Mouse (Mus musculus) urinary bladder, postnatal 25 days (tissue): ENCODE results near the gene Lgr5.
A peak's percentile ranks its signal among the peaks of the same experiment; 100 is the strongest.

ENCODE experiments used
- DNase-seq: peaks from one replicate; pipeline ENCODE4 v3.0.0; 2022; ENCODE audit warnings: low spot score

The Lgr5 gene

DNA sequence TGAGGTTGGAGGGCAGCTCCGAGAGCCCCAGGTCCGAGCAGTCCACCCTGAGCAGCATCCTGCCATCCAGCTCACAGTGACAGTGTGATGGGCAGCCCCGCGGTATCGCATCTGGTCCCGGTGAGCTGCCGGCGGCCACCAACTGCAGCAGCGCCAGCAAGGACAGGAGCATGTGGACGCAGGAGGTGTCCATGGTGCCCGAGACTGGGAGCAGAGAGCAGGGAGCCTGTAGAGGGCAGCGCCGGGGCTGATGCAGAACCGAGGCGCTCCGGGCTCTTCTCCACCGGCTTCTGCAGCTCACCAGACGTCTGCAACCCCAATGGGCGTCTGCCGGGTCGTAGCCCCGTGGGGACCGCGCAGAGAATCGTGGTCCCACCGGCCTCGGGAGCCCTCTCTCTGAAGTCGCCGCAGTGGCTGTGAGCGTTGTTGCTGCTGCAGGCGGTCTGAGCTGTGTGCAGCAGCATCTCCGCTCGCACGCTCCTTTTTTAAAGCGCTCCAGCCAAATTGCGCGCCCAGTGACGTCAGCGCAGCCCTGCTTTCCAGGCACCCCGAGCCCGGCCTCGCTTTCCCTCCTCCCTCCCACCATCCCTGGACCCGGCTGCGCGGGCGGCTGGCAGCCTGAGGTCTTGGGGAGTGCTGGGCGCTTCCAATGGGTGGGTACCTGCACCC is at the start of gene Lgr5:
TSS of gene Lgr5 (minus strand) at position 480 of the 669 bp plus-strand sequence.
- peak; percentile 21 for DNase-seq

DNA sequence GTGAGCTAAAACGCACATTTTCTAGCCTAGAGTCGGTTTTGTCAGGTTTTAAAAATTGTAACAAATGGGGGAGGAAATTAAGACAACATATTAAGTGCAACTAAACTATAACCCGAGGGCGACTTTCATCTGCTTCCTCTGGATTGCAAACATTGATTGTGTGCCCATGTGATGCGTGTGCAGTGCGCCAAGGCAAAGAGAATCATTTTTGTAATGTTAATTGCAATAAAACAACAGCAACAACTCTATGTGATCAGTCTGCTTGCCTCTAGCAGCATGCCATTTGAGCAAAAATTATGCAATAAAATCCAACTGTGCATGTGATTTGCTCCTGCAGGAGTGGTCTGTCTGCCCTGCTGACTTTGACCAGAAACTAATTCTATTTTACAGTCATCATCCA is 39.1 kb upstream of the Lgr5 start:
- DNase-seq: no peak

DNA sequence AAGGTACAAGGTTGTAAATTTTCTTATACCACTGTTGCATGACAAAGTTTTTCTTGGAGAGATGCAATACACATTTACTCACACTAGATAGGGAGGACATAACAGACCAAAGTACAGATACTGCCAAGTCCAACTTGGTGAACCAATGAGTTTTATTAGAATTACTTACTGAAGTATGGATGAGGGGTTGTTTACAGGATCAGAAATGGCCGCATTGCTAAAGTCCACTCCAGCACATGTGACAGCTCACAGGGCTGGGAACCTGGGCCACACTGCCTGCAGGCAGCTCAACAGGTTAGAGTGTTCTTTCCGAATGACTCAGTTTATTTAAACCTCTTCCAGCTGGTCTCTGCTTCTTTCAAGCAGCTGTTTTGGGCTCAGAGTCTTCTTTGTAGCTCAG is 37.4 kb upstream of the Lgr5 start:
- DNase-seq: no peak

DNA sequence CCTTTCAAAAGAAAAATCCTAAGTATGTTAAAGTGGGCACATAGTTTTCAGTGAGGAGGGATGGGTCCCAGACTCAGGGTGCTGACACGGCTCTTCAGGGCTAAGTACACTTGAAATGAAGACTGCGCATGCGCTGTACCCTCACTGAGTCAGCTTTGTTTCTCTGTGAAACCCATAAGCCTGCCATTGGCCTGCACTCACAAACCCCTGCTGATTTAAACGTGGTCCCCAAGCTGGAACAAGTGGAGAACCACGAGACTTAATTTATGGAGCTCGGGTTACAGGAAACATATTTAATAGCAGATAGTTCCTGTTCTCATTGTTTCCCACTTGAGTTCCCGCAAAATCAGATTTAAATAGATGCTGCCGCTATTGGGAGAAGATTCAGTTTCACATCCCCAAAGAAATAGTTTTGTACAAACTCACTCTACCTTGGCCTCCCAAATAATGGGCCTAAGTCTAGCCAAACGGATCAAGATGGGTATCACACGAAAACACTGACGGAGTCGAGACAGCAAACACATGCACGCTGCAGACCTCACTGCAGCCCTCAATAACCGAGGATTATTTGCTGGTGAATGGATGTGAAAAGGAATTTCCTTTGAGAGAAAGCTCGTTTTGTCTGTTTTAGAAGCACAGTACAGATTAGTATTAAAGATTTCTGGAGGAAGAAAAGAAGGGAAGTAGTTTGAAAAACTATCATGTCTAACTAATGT is 36.5 kb upstream of the Lgr5 start:
- no peak for DNase-seq

- DNase-seq: no peak
Measured at GRCm38 (mm10) chr10:115623481-115623880, 35.9 kb upstream of the Lgr5 start.

- DNase-seq: no peak
Measured at GRCm38 (mm10) chr10:115618288-115618856, 30.8 kb upstream of the Lgr5 start.

DNA sequence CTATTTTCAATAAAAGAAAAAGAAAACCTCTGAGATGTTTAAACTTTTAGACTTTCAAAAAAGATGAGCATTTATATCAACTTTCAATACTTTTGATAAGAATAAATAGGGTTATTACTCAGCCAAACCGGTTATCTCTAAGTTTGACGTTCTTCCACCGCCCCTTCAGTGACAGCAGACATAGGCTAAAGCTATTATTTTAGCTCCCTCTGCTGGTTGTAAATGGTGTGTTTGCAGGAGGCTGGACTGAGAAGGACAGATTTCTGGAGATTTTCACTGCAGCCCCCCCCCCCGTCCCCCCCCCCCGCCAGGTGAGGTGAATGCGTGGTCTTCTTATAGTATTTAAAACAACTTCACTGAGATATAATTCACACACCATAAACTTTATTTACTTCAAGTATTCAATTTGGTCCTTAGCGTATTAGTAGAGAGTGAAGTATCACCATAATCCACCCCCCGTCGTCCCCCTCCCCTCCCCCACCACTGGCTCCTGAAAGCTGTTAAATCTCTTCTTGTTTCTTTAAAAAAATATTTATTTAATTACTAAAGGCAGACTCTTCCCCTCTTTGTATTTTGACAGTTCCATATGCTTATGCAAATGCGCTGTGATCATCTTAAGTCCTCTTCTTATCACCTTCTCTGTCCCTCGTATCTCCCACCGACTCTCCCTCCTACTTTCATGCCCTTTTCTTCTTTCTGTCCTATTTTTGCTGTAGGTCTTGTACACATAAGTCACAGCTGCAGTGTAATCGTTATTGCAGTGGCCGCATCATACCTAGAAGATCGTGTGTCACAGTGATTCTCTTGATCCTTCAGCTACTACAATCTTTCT is 30.1 kb upstream of the Lgr5 start:
- DNase-seq: peak; percentile 7

DNA sequence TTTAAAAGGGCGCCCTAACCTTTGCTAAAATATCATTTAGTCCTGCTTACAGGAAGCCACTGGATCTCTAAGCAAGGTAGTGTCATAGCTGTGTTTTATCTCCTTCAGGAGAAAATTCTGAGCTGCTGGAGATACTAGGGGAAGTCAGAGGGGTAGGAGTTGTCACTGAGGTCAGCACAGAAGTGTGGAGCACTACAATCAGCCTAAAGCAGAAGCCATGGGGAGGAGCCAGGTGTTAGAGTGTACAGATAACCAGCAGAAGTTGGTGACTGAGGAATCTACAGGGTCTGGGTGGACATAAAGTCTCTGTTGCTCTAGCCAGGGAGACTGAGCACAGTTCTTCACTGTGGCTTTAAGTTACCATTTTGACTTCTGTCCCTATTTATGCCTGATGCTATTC is 8.2 kb upstream of the Lgr5 start:
- DNase-seq: no peak

DNA sequence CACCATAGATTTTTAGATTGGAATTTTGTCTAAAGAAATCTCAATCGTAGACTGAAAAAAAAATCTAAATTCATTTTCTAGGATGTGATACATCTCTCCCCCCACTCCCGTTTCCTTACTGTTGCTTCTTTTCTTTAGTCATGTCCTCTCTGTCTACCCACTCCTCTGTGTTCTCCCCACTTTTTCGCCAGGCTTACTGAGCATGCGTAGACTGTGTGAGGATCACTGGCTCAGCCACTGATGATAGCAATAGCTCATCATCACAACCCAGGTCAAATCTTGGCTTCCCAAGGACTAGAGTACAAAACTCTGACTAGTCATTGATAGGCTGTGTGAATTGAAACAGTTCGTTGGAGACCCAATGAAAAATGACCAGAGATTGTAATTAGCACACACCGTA is 6.1 kb upstream of the Lgr5 start:
- DNase-seq: no peak

GRCm38 (mm10) chr10:115593221-115593620 is 5.6 kb upstream of the Lgr5 start:
- DNase-seq: peak; percentile 26

- DNase-seq: no peak
Measured at GRCm38 (mm10) chr10:115587979-115588378, 399 bp upstream of the Lgr5 start.

DNA sequence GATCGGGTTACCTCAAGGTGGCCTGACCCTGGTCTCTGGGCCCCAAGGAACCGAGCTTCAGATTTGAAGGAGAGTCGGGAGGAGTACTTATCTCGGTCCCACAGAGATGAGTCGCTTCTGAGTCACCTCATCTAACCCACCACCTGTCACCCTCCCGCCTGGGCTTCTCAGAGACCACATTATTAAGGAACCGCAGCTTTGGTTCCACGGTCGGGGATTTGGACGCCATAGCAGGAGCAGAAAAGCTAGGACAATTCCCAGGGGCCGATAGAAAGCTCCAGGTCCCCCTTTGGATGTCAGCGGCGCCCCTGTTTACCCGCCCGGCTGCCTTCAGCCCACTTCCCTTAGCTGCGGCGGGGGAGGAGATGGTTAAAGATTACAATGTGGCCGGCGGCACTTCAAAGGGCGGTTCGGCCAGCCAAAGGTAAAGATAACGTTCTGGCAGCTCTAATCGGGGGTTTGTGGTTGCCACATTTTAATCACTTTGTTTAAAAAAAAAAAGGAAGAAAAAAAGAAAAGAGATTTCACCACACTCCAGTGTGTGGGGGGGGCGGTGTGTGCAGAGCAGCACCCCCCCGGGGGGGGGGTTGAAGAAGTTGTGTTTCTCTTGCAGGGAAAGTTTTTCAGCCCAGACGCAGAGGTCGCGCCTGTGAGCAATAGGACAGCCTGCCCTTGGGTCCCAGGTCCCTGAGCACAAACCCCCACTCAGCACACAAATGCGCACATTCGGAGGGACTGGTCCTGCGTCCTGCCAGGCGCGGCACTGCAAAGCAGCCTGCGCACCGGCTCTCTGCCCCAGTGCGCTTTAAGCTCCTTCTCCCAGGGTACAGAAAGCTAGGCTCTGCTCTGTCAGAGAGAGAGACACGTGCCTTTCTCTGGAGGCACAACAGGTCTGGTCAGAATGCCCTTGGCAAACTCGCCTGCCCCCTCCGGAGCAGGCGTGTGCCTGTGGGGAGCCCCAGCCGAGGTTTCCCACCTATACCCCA is 1.0 kb downstream of the Lgr5 start:
- DNase-seq: peak; percentile 10

GRCm38 (mm10) chr10:115585491-115586245 is 1.9 kb downstream of the Lgr5 start:
- DNase-seq: no peak

DNA sequence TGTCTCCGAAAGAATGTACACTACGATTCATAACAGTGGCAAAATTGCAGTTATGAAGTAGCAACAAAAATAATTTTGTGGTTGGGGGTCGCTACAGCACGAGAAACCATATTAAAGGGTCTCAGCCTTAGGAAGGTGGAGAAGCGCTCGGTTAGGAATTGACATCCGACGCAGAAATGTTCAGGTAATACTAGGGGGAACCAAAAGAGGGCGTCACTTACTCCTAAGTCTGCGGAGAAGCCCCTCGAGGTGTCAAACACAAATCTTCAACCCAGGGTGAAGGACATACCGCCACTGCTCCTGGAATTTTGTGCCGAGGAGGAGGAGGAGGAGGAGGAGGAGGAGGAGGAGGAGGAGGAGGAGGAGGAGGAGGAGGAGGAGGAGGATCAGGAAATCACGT is 2.9 kb downstream of the Lgr5 start:
- no peak for DNase-seq

- no peak for DNase-seq
Measured at GRCm38 (mm10) chr10:115583071-115583470, 4.5 kb downstream of the Lgr5 start.

- no peak for DNase-seq
Measured at GRCm38 (mm10) chr10:115581971-115582370, 5.6 kb downstream of the Lgr5 start.

DNA sequence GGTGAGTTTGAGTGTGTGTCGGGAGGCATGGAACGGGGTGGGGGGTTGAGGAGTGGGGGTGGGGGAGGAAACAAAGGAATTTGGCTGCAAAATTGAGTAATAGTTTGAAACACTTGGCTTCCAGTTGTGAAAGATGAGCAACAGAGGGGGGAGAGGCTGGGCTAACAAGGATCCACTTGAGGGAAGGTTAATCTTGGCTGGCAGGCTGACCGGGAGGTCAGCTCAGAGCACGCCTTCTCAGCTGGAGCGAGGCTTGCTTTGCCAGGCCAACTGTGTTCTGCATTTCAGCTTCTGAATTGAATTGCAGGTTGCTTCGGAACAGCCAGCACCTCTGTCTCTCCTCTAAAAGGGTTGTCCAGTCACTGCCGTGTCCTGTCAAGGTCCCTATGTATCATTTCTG is 8.1 kb downstream of the Lgr5 start:
- no peak for DNase-seq

DNA sequence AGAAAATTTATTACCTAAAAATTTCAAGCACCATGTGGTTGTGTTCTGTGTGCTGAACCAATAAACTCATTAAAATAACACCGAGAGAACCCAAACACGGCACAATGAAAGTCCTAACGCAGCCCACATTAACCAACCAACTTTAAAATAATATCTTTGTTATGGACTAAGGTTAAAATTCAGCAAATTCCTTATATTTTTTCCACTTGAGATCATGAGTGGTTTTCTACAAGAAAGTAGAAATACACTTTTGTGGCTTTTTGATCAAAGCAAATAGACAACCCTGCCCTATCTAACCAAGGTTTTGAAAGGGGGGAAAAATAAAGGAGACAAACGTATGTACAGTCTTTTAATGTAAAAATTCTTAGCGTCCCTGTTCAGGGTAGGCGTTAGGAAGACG is 8.5 kb downstream of the Lgr5 start:
- DNase-seq: no peak

DNA sequence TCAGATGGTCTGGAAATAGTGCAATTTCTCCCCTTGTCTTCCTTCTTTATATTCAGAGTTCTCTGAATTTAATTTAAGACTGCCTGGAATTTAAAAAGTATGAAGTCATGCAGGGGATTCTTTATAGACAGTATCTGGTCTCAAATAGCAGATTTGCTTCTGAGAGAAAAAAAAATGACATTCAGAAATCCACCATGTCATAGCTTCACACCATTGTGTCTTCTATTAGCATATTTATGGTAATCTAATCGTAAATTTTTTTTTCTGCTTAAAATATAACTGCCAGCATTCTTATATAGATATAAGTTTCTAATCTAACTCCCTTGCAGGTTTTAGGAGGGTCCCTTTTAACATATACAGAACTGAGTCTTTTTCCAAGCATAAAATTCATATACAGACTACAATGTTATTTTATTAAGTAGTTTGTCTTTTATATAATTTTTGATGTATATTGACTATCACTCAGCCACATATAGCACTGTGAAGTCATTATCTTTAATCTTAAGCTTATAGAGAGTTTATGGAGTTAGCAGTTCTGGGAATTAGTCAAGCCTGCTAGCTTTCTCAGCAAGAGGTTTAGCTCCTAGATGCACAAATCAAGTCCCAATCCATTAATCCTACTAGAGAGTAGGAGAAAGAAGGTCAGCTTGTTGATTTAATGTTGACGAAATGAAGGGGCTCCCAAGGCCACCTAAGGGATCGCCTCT is 15.7 kb downstream of the Lgr5 start:
- DNase-seq: no peak

GRCm38 (mm10) chr10:115571317-115571716 is 16.3 kb downstream of the Lgr5 start:
- DNase-seq: no peak
